Mouse (Mus musculus) lung, postnatal 14 days (tissue): ENCODE measurements around the gene Stam2.

ENCODE experiments used
- DNase-seq: peaks from one replicate; pipeline ENCODE4 v3.0.0; 2021

Gene Stam2

GRCm38 (mm10) chr2:52647255-52647998 lies 94.7 kb downstream of the Stam2 start:
- no peak for DNase-seq

DNA sequence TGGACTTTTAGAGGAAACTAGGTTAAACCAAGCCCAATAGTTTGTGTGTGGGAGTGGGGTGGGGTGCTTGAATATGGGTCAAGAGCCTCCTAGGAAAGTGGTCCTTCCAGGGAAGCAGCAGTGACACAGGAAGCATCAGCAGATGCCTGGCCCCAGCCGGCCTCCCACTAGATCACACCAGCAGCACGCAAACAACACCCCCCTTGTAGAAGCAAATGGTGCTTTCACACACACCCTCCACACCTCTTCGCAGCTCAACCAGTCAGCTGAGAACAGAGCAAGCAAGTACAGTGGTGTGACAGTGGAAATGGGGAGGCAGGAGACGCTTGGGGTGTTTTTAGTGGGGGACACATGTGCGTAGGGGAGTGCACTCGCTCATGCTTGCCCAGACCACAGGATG lies 98.4 kb downstream of the Stam2 start:
- DNase-seq: no peak
